Mouse (Mus musculus) myocyte (in vitro differentiated cells): ENCODE data around the gene Svop.

Experiments used
- CEBPB ChIP-seq: IDR thresholded peaks from 2 replicates; pipeline ENCODE4 v1.6.1; 2011; ENCODE audit warnings: mild to moderate bottlenecking, moderate library complexity; ENCODE audit not compliant: poor library complexity, insufficient read depth, severe bottlenecking
- E2F4 ChIP-seq: IDR thresholded peaks from one replicate; pipeline ENCODE4 v1.6.1; 2011; ENCODE audit warnings: mild to moderate bottlenecking, control low read depth, moderate library complexity; ENCODE audit not compliant: insufficient read depth
- MAX ChIP-seq: IDR thresholded peaks from one replicate; pipeline ENCODE4 v1.6.1; 2011; ENCODE audit warnings: low read depth, mild to moderate bottlenecking, control low read depth
- MYOD1 ChIP-seq, 3 experiments: IDR thresholded peaks; one replicate each; pipeline ENCODE4 v1.6.1; 2011; ENCODE audit warnings: control low read depth in 2 of 3, low read depth in 2 of 3, mild to moderate bottlenecking in 2 of 3, moderate library complexity in 1 of 3; ENCODE audit not compliant: insufficient read length in 2 of 3, control insufficient read depth in 1 of 3
- POLR2A ChIP-seq: IDR thresholded peaks from one replicate; pipeline ENCODE4 v1.6.1; 2011; ENCODE audit warnings: low read depth, mild to moderate bottlenecking, control low read depth, moderate library complexity; ENCODE audit not compliant: insufficient read length
- POLR2AphosphoS2 ChIP-seq: IDR thresholded peaks from one replicate; pipeline ENCODE4 v1.6.1; 2011; ENCODE audit warnings: low read depth, control low read depth; ENCODE audit not compliant: insufficient read length
- REST ChIP-seq: IDR thresholded peaks from one replicate; pipeline ENCODE4 v1.6.1; 2011; ENCODE audit warnings: mild to moderate bottlenecking, control low read depth, moderate library complexity; ENCODE audit not compliant: insufficient read depth, insufficient read length
- SRF ChIP-seq: IDR thresholded peaks from one replicate; pipeline ENCODE4 v1.6.1; 2011; ENCODE audit warnings: low read depth; ENCODE audit not compliant: control insufficient read depth, insufficient read length
- TCF12 ChIP-seq: IDR thresholded peaks from one replicate; pipeline ENCODE4 v1.6.1; 2011; ENCODE audit warnings: mild to moderate bottlenecking, control low read depth; ENCODE audit not compliant: poor library complexity, insufficient read depth, severe bottlenecking
- TCF3 ChIP-seq: IDR thresholded peaks from one replicate; pipeline ENCODE4 v1.6.1; 2011; ENCODE audit warnings: low read depth, control low read depth; ENCODE audit not compliant: insufficient read length
- USF1 ChIP-seq: IDR thresholded peaks from one replicate; pipeline ENCODE4 v1.6.1; 2011; ENCODE audit warnings: low read depth, mild to moderate bottlenecking, control low read depth, moderate library complexity

GRCm38 (mm10) chr5:113985737-113986136 lies 105.6 kb downstream of the Svop start:
- TF ChIP-seq POLR2A, result no peak
- TF ChIP-seq TCF12, result no peak
- TF ChIP-seq MAX, result no peak
- TF ChIP-seq USF1, result no peak
- TF ChIP-seq MYOD1 (IDR thresholded peaks at IDR 0.05; ENCODE audit: control insufficient read depth in 1 of 3, insufficient read length in 2 of 3, low read depth in 2 of 3), result no peak
- no peak for TF ChIP-seq E2F4
- no peak for TF ChIP-seq TCF3
- TF ChIP-seq SRF, result no peak
- no peak for TF ChIP-seq POLR2AphosphoS2
- no peak for TF ChIP-seq CEBPB
- no peak for TF ChIP-seq REST
